Mouse (Mus musculus): ENCODE data around the gene Hmg20a. TPM values are rescaled to one million over a fixed set of nuclear protein-coding genes. Genes with fewer than 3 reads are reported as not detected.

The Hmg20a gene
- polyA plus RNA-seq, 1 experiment from 2014 or later: 52.2 TPM

GRCm38 (mm10) chr9:56496567-56496966, 78.2 kb downstream of the Hmg20a start:
- 85% methylated on average over 5 of the region's 5 CpGs for WGBS
- no peak overlapping the region for H3K27ac ChIP-seq (ENCODE audit: low read depth)
- ATAC-seq (replicated peaks; ENCODE audit: low FRiP score, low TSS enrichment, low read depth): no peak

GRCm38 (mm10) chr9:56497181-56497864, 78.9 kb downstream of the Hmg20a start:
- no peak for ATAC-seq (replicated peaks; ENCODE audit: low FRiP score, low TSS enrichment, low read depth)
- 77% methylated on average over 5 of the region's 5 CpGs for WGBS
- no peak overlapping the region for H3K4me2 ChIP-seq (ENCODE audit: low read length)
- no peak overlapping the region for H3K4me3 ChIP-seq (ENCODE audit: low read depth, low read length)
- no peaks in the 10 kb centered on the region for H3K9me3 ChIP-seq (ENCODE audit: control insufficient read depth, low read length)
- H3K4me1 ChIP-seq (replicated peaks; ENCODE audit: control insufficient read depth, insufficient read depth, low read length): peaks cover 16% of the 10 kb centered on the region
- H3K9ac ChIP-seq (ENCODE audit: low read length): no peak overlapping the region
- H3K27ac ChIP-seq (ENCODE audit: low read depth): no peak overlapping the region
- no peak for DNase-seq (ENCODE audit: low spot score)
- peaks cover 23% of the 10 kb centered on the region for H3K36me3 ChIP-seq (ENCODE audit: control insufficient read depth, insufficient read depth, low read length)
- H3K27me3 ChIP-seq (replicated peaks; ENCODE audit: control insufficient read depth, insufficient read depth, low read length): no peaks in the 10 kb centered on the region

More at GRCm38 (mm10) chr9:56496567-56496966, 78.2 kb downstream of the Hmg20a start:
- H3K36me3 ChIP-seq (ENCODE audit: control insufficient read depth, insufficient read depth, low read length): peaks cover 29% of the 10 kb centered on the region
- H3K4me3 ChIP-seq (ENCODE audit: low read depth, low read length): no peak overlapping the region
- H3K4me2 ChIP-seq (ENCODE audit: low read length): no peak overlapping the region
- no peak for DNase-seq (ENCODE audit: low spot score)
- no peaks in the 10 kb centered on the region for H3K27me3 ChIP-seq (replicated peaks; ENCODE audit: control insufficient read depth, insufficient read depth, low read length)
- peaks cover 8% of the 10 kb centered on the region for H3K4me1 ChIP-seq (replicated peaks; ENCODE audit: control insufficient read depth, insufficient read depth, low read length)
- H3K9ac ChIP-seq (ENCODE audit: low read length): no peak overlapping the region
- H3K9me3 ChIP-seq (ENCODE audit: control insufficient read depth, low read length): no peaks in the 10 kb centered on the region

- WGBS: 79% methylated on average over 8 of the region's 8 CpGs
- Histone ChIP-seq H3K9ac (ENCODE audit: low read length) (no peak overlapping the region), H3K4me2 (ENCODE audit: low read length) (no peak overlapping the region), H3K4me3 (ENCODE audit: low read depth, low read length) (no peak overlapping the region), H3K27me3 (replicated peaks; ENCODE audit: control insufficient read depth, insufficient read depth, low read length) (no peaks in the 10 kb centered on the region), H3K4me1 (replicated peaks; ENCODE audit: control insufficient read depth, insufficient read depth, low read length) (peaks cover 26% of the 10 kb centered on the region), H3K9me3 (ENCODE audit: control insufficient read depth, low read length) (no peaks in the 10 kb centered on the region), H3K27ac (ENCODE audit: low read depth) (no peak overlapping the region), H3K36me3 (ENCODE audit: control insufficient read depth, insufficient read depth, low read length) (peaks cover 10% of the 10 kb centered on the region)
- DNase-seq (ENCODE audit: low spot score): no peak
- no peak for ATAC-seq (replicated peaks; ENCODE audit: low FRiP score, low TSS enrichment, low read depth)
Measured at GRCm38 (mm10) chr9:56499324-56500067, 81.1 kb downstream of the Hmg20a start.

GRCm38 (mm10) chr9:56500893-56501590, 82.6 kb downstream of the Hmg20a start:
- Histone ChIP-seq H3K27ac (ENCODE audit: low read depth) (no peak overlapping the region), H3K9me3 (ENCODE audit: control insufficient read depth, low read length) (no peaks in the 10 kb centered on the region), H3K4me3 (ENCODE audit: low read depth, low read length) (no peak overlapping the region), H3K27me3 (replicated peaks; ENCODE audit: control insufficient read depth, insufficient read depth, low read length) (no peaks in the 10 kb centered on the region), H3K4me2 (ENCODE audit: low read length) (no peak overlapping the region), H3K4me1 (replicated peaks; ENCODE audit: control insufficient read depth, insufficient read depth, low read length) (peaks cover 36% of the 10 kb centered on the region), H3K36me3 (ENCODE audit: control insufficient read depth, insufficient read depth, low read length) (no peaks in the 10 kb centered on the region), H3K9ac (ENCODE audit: low read length) (no peak overlapping the region)
- ATAC-seq (replicated peaks; ENCODE audit: low FRiP score, low TSS enrichment, low read depth): no peak
- no peak for DNase-seq (ENCODE audit: low spot score)
- WGBS: 80% methylated on average over 8 of the region's 8 CpGs

GRCm38 (mm10) chr9:56501721-56502542, 83.5 kb downstream of the Hmg20a start:
- Histone ChIP-seq H3K4me1 (replicated peaks; ENCODE audit: control insufficient read depth, insufficient read depth, low read length) (peaks cover 42% of the 10 kb centered on the region), H3K4me3 (ENCODE audit: low read depth, low read length) (no peak overlapping the region), H3K9ac (ENCODE audit: low read length) (no peak overlapping the region), H3K36me3 (ENCODE audit: control insufficient read depth, insufficient read depth, low read length) (no peaks in the 10 kb centered on the region), H3K4me2 (ENCODE audit: low read length) (0 out of 2 replicates have a peak overlapping the region, but pooled peaks have one; percentile 8), H3K9me3 (ENCODE audit: control insufficient read depth, low read length) (no peaks in the 10 kb centered on the region), H3K27ac (ENCODE audit: low read depth) (peak overlapping the region; percentile 41; the same call in 1 of the 2 replicates), H3K27me3 (replicated peaks; ENCODE audit: control insufficient read depth, insufficient read depth, low read length) (no peaks in the 10 kb centered on the region)
- no peak for ATAC-seq (replicated peaks; ENCODE audit: low FRiP score, low TSS enrichment, low read depth)
- 54% methylated on average over 10 of the region's 10 CpGs for WGBS
- DNase-seq (ENCODE audit: low spot score): no peak

- ATAC-seq (replicated peaks; ENCODE audit: low FRiP score, low TSS enrichment, low read depth) (no peak), DNase-seq (ENCODE audit: low spot score) (no peak)
- H3K4me2 ChIP-seq (ENCODE audit: low read length): no peak overlapping the region
- H3K4me1 ChIP-seq (replicated peaks; ENCODE audit: control insufficient read depth, insufficient read depth, low read length): peaks cover 47% of the 10 kb centered on the region
- no peak overlapping the region for H3K9ac ChIP-seq (ENCODE audit: low read length)
- H3K27ac ChIP-seq (ENCODE audit: low read depth): peak overlapping the region; percentile 41; the same call in 1 of the 2 replicates
- H3K9me3 ChIP-seq (ENCODE audit: control insufficient read depth, low read length): no peaks in the 10 kb centered on the region
- H3K36me3 ChIP-seq (ENCODE audit: control insufficient read depth, insufficient read depth, low read length): no peaks in the 10 kb centered on the region
- H3K4me3 ChIP-seq (ENCODE audit: low read depth, low read length): no peak overlapping the region
- WGBS: 37% methylated on average over 8 of the region's 8 CpGs
- H3K27me3 ChIP-seq (replicated peaks; ENCODE audit: control insufficient read depth, insufficient read depth, low read length): no peaks in the 10 kb centered on the region
Measured at GRCm38 (mm10) chr9:56502543-56502971, 84.1 kb downstream of the Hmg20a start.

GRCm38 (mm10) chr9:56503621-56504500, 85.5 kb downstream of the Hmg20a start:
- Histone ChIP-seq H3K4me3 (ENCODE audit: low read depth, low read length) (no peak overlapping the region), H3K4me1 (replicated peaks; ENCODE audit: control insufficient read depth, insufficient read depth, low read length) (peaks cover 46% of the 10 kb centered on the region), H3K36me3 (ENCODE audit: control insufficient read depth, insufficient read depth, low read length) (no peaks in the 10 kb centered on the region), H3K27me3 (replicated peaks; ENCODE audit: control insufficient read depth, insufficient read depth, low read length) (no peaks in the 10 kb centered on the region), H3K9ac (ENCODE audit: low read length) (no peak overlapping the region), H3K27ac (ENCODE audit: low read depth) (no peak overlapping the region), H3K9me3 (ENCODE audit: control insufficient read depth, low read length) (no peaks in the 10 kb centered on the region), H3K4me2 (ENCODE audit: low read length) (no peak overlapping the region)
- ATAC-seq (replicated peaks; ENCODE audit: low FRiP score, low TSS enrichment, low read depth) (no peak), DNase-seq (ENCODE audit: low spot score) (no peak)
- 62% methylated on average over 7 of the region's 7 CpGs for WGBS
